Mouse (Mus musculus) embryo, embryonic 10.5 days (tissue): ENCODE measurements at regions not wholly inside any gene's neighbourhood (a gene's known extent, or its start where the extent isn't known, plus 50 kb on each side); places are given as distances from the start of the nearest gene placed in this dataset.
A peak's percentile ranks its signal among the peaks of the same experiment; 100 is the strongest.

Source experiments
- DNase-seq: peaks from one replicate; pipeline ENCODE4 v3.0.0-alpha.2; 2015; ENCODE audit warnings: low spot score

DNA sequence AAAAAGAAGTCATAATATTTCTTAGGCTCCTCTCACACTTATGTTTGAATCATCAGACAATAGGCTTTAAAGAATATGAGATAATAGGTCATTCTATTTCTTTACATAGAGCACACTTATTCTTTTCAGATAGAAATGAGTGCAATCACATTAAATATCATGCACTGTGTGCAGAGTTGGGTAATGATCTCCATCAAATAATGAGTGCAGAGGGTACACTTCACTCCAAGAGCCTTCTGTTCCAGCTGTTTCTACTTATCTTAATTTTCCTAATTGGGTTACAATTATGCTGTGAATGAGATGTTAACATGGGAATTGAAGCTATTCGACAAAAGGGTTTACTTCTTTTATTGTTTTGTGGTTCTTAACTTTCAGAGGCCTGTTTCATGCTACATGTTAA lies 707.5 kb upstream of the Mdga2 start:
- no peak for DNase-seq

DNA sequence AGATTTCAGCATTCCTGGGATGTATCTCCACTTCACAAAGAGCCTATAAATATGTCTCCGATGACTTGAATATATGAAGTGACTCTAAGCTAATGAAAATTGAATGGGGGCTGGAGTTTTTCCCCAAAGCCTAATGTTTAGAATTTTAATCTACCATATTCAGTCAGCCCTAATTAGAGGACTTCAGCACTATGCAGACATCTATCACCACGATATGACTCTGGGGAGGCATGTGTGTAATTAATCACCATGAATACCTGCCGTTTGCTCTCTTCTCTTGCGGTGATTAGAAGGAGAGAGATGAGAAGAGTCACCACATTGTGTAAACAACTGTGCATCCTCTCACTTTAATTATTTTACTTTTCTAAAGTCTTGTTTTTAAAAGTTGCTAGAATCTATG lies 692.3 kb upstream of the Mdga2 start:
- no peak for DNase-seq

DNA sequence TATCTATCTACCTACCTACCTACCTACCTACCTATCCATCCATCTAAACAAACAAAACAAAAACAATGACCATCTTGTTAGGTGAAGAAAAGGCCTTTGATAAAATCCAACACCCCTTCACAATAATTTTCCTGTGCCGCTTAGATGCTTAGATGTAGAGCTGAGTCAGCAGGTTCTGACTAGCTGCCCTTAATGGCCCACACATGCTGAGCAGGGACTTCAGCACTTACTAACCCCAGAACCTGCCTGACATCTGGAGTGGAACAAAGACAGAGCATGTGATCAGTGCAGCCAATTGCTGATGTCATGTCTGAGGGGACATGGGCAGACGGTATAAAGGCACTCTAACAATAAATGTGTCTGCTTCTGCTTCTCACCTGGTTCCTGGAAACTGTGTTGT lies 664.9 kb upstream of the Mdga2 start:
- DNase-seq, result peak; percentile 4

DNA sequence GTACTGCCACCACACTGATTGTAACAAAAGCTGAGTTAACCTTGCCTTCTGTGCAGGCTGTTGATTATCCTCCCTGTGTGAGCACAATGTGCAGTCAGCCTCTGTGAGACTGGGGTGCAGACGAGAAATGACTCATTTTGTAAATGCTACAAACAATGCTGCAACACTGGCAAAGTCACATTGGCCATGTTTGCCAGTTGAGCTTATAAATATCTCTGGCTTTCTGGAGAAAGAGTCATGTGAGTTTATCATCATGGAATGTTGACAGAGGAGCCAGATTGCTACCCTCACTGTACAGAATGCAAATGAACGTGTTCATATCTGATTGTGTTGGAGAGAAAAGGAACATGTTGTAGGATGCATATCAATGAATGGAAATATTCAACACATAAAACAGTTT lies 640.3 kb upstream of the Mdga2 start:
- no peak for DNase-seq

DNA sequence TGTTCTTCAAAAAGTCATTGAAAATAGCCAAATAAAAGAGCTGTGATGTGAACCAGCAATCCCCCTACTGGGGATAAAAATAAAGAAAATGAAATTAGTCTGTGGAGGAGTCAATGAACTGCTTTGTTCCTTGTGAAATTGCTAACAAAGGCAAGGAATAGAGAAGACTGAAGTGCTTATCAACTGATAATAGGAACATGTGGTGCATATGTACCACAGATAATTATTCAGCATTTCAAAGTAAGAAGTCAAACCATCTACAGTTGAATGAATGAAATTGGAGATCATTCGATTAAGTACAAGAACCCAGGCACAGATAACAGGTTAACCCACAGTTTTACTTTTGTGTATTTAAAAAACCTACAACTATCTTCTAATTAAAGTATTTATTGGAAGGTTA lies 638.4 kb upstream of the Mdga2 start:
- no peak for DNase-seq

DNA sequence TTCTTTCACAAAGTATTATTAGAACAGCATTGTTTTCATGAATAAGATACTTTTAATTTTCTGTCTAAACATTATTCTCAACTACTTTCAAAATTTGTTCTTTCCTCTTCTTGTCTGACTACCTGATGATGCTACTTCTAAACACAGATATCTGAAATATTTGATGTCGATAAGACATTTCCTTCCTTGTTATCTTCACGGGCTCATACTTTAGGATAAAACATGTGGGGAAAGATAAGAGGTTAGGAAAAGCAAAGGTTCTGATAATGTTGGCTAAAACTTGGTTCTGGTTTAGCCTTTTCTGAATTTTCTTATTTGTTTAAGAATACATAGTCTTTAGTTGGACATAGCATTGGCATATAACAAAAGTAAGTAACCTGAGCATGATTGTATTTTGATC lies 630.3 kb upstream of the Mdga2 start:
- no peak for DNase-seq

DNA sequence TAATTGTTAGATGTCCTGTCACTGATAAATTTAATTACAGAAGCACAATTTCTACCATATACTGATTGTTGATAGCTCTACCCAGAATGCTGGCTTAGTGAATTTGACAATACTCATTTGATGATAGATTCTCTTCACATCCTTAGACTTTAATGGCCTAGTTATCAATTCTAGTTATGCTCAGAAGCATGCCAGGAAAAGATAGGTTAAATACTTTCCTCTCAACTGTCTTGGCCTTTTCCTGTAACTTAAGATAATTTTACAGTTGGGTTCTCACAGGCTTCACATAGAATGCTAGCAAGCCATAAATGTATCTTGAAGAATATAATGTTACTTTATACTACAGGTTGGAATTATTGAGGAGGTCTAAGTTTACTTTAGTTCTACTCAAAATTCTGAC lies 625.2 kb upstream of the Mdga2 start:
- DNase-seq, result no peak

DNA sequence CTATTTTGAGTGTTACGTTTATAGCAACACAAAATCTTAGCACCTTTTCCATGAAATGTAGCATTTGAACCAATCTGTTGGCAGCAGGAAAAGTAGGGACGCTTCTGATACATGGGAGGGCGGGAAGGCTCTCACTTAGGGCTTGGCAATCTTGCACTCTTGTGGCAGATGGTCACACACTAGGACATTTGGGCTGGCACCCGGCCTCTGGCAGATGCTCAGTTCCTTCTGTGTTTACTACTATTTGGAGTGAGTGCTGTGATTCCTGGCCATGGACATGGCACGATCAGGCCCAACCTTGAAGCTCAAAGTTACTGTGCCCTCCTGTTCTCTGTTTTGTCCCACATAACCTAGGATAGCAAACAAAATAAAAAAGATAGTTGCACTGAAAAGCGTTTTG lies 581.9 kb upstream of the Mdga2 start:
- no peak for DNase-seq

DNA sequence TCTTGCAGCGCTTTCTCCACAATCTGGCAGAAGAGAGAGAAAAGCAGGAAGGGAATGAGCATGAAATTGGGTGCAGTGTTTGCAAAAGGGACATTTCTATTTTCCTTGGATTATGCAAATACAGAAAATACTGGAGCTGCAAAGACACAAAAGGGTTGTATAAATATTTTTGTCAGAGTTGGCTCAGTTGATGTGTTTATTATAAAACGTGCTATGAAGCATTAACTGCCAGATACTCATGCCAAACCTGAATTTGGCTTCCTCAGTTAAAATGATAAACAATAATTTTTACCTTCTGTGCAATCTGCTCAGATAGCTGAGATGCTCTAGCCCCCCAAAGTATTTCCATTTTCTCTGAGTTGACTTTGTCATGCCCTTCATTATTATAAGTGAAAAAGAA lies 577.4 kb upstream of the Mdga2 start:
- DNase-seq, result no peak
